Mouse (Mus musculus) E14TG2a.4 (cell line): ENCODE data around the gene Cox11.

Experiments used
- CTCF ChIP-seq: conservative IDR thresholded peaks from 2 replicates; pipeline ENCODE4 v1.5.1; 2014; ENCODE audit warnings: low read length
- POU5F1 ChIP-seq: IDR thresholded peaks from 2 replicates; pipeline ENCODE4 v1.6.1; 2014; ENCODE audit warnings: low read length, borderline replicate concordance

- TF ChIP-seq CTCF (no peak), POU5F1 (no peak)
These were observed 25.9 kb upstream of the Cox11 start for GRCm38 (mm10) chr11:90612118-90612517.
